In genomic region chrX:77052036-77052435, GRCm38 (mm10) we compare ENCODE assay signal across 19 mouse cellular contexts.
DNase-seq lines count a peak whose midpoint lies in the region; ATAC-seq lines count a peak whose summit lies in the region.
"Had no signal": no experiment of that assay in that cellular context is flagged by ENCODE, and none has a peak within 500 bp of the region (broad histone marks: within the 10 kb centered on the region; RNA-seq: fewer than 3 reads in every experiment).

No protein-coding gene starts in this region.

- H3K9me3 ChIP-seq in stomach, embryonic 16.5 days (replicated peaks; ENCODE audit: control insufficient read depth, low read length): no peaks in the 10 kb centered on the region
- H3K9me3 ChIP-seq: embryonic facial prominence, embryonic 12.5 days; midbrain, embryonic 13.5 days; neural tube, embryonic 13.5 days had no signal

- 48% methylated on average over 1 of the region's 1 CpGs for WGBS in stomach, embryonic 16.5 days

- H3K4me2 ChIP-seq in stomach, embryonic 16.5 days (ENCODE audit: low read depth, low read length): no peak overlapping the region
- H3K4me2 ChIP-seq: embryonic facial prominence, embryonic 12.5 days; hindbrain, embryonic 14.5 days; midbrain, embryonic 13.5 days; neural tube, embryonic 13.5 days had no signal

- peak; percentile 11 for DNase-seq in gastrocnemius, adult 18-20 months (ENCODE audit: low spot score)
- no peak for DNase-seq in gastrocnemius, postnatal 4 days (ENCODE audit: low spot score in 2 of 2)
- DNase-seq in layer of hippocampus, adult 11-12 months (ENCODE audit: low spot score): peak; percentile 2
- DNase-seq in layer of hippocampus, postnatal 36 days: no peak
- peak; percentile 4 for DNase-seq in adipocyte (ENCODE audit: low spot score)
- no peak for DNase-seq in cerebellum, adult 9-10 months
- DNase-seq: cerebellum, adult 9-11 months; gastrocnemius, adult 2 months; kidney, adult 11 months; right cerebral cortex, adult 18-20 months; thymus, adult 18-20 months; thymus, postnatal 4 days had no signal

- no peaks in the 10 kb centered on the region for H3K36me3 ChIP-seq in stomach, embryonic 16.5 days (ENCODE audit: control insufficient read depth, insufficient read depth, low read length)
- H3K36me3 ChIP-seq: embryonic facial prominence, embryonic 12.5 days; midbrain, embryonic 13.5 days; neural tube, embryonic 13.5 days had no signal

- H3K27me3 ChIP-seq in stomach, embryonic 16.5 days (ENCODE audit: control insufficient read depth, insufficient read depth, low read length): no peaks in the 10 kb centered on the region
- H3K27me3 ChIP-seq: embryonic facial prominence, embryonic 12.5 days; midbrain, embryonic 13.5 days; neural tube, embryonic 13.5 days had no signal

- no peak overlapping the region for H3K4me3 ChIP-seq in stomach, embryonic 16.5 days (replicated peaks; ENCODE audit: low read length)
- H3K4me3 ChIP-seq: embryonic facial prominence, embryonic 12.5 days; gastrocnemius, adult 2 months; midbrain, embryonic 13.5 days; neural tube, embryonic 13.5 days had no signal

- H3K27ac ChIP-seq in stomach, embryonic 16.5 days (ENCODE audit: low read length): no peak overlapping the region
- H3K27ac ChIP-seq: embryonic facial prominence, embryonic 12.5 days; gastrocnemius, adult 2 months; hindbrain, embryonic 14.5 days; liver, embryonic 14.5 days; midbrain, embryonic 13.5 days; neural tube, embryonic 13.5 days had no signal

- ATAC-seq in stomach, embryonic 16.5 days (ENCODE audit: insufficient read depth, low FRiP score): peak; percentile 33; the same call in 1 of the 2 replicates
- ATAC-seq: forebrain, embryonic 14.5 days; midbrain, embryonic 13.5 days had no signal

- no peaks in the 10 kb centered on the region for H3K4me1 ChIP-seq in stomach, embryonic 16.5 days (ENCODE audit: control insufficient read depth, insufficient read depth, low read length)
- H3K4me1 ChIP-seq: embryonic facial prominence, embryonic 12.5 days had no signal

- no peak overlapping the region for H3K9ac ChIP-seq in stomach, embryonic 16.5 days (ENCODE audit: low read length)
- H3K9ac ChIP-seq: embryonic facial prominence, embryonic 12.5 days; hindbrain, embryonic 14.5 days; liver, embryonic 14.5 days; midbrain, embryonic 13.5 days; neural tube, embryonic 13.5 days had no signal

Comparison
In these comparisons a context has a peak if more than half of its experiments do, and no peak if none do; other contexts are left out.
1. DNase-seq: peak in gastrocnemius, adult 18-20 months (single experiment), layer of hippocampus, adult 11-12 months (single experiment) and adipocyte (single experiment); none in gastrocnemius, postnatal 4 days (0 of 2), layer of hippocampus, postnatal 36 days (0 of 2) and cerebellum, adult 9-10 months (single experiment).